Mouse (Mus musculus): ENCODE results near the gene Gm853. TPM values are rescaled to one million over a fixed set of nuclear protein-coding genes. Genes with fewer than 3 reads are reported as not detected.
A peak's percentile ranks its signal among the peaks of the same experiment; 100 is the strongest.

Gm853 gene
- not detected in 2 replicates for polyA plus RNA-seq (2016; fragmentation: Nextera tagmentation; extraction: Ambion mirVana)

DNA sequence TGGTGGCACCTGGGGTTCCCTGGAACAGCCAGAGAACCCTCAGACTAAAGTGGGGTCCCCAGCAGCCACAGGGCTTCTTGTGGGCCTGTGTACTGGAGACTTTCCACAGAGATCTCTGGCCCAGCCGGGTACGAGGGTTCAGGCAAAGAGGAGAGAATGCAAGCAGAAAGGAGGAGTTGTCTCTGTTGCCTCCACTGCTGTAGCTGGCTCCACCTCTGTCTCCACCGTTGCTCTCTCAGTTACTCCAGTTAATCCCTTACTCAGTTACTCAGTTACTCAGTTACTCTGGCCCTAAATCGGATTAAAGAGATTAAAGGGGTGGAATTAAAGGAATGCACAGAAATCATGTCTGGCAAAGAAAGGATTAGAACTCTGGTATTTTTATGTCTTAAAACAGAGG, at the start of gene Gm853:
TSS of gene Gm853 (minus strand) at position 223 of the 400 bp plus-strand sequence.
- no peak within 1 kb of the TSS for H3K4me3 ChIP-seq
- DNase-seq (ENCODE audit: low spot score) = no peak
- H3K27me3 ChIP-seq (ENCODE audit: insufficient read depth, poor library complexity, severe bottlenecking) = peaks cover 14% of the 10 kb centered on the region
- peaks cover 6% of the 10 kb centered on the region for H3K4me1 ChIP-seq
- 49% methylated on average over 4 of the region's 4 CpGs for WGBS
- no peaks in the 10 kb centered on the region for H3K9me3 ChIP-seq
- no peak within 1 kb of the TSS for H3K27ac ChIP-seq
- no peaks in the 10 kb centered on the region for H3K36me3 ChIP-seq

DNA sequence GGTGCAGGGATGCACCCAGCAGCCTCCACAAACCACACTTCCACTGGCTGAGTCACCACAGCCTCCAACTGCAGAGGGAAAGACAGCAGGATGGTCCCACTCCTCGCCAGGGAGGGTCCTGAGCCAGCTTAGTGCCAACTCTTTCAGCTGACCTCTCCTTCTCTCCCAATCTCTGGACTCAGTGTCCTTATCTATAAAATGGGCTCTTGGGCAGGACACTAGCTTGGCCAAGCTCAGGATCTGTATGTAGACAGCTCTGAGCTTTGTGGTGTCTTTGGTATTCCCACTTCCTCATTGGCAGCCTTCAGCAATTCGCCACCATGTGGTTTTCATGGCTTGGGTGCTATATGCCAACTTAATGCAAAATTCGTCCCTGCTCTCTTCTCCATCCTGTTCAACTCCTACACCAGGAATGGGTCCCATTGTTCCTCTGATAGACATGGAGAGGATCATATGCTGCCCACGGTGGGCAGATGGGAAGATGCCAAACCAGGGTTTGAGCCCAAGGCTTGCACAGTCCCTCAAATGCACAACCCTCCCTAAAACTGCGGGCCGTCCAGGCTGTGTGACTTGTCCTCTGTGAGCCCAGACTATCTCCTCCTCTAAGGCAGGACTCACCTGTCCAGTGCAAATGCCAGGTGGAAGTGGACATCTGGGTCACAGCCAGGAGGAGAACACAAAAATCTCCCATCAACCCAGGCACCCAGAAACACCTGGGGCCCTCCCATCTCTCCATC, 48.6 kb upstream of the Gm853 start:
- Histone ChIP-seq H3K4me1 (peaks cover 32% of the 10 kb centered on the region), H3K27ac (no peak overlapping the region), H3K9me3 (no peaks in the 10 kb centered on the region), H3K4me3 (no peak overlapping the region), H3K27me3 (ENCODE audit: insufficient read depth, poor library complexity, severe bottlenecking) (peaks cover 70% of the 10 kb centered on the region), H3K36me3 (no peaks in the 10 kb centered on the region)
- WGBS = 75% methylated on average over 6 of the region's 6 CpGs
- DNase-seq (ENCODE audit: low spot score) = no peak

- WGBS = 72% methylated on average over 8 of the region's 8 CpGs
- no peak overlapping the region for H3K27ac ChIP-seq
- H3K4me1 ChIP-seq = peaks cover 27% of the 10 kb centered on the region
- H3K27me3 ChIP-seq (ENCODE audit: insufficient read depth, poor library complexity, severe bottlenecking) = peaks cover 67% of the 10 kb centered on the region
- H3K36me3 ChIP-seq = no peaks in the 10 kb centered on the region
- no peak for DNase-seq (ENCODE audit: low spot score)
- no peaks in the 10 kb centered on the region for H3K9me3 ChIP-seq
- no peak overlapping the region for H3K4me3 ChIP-seq
Observed at GRCm38 (mm10) chr4:130270089-130270488, 47.9 kb upstream of the Gm853 start.

DNA sequence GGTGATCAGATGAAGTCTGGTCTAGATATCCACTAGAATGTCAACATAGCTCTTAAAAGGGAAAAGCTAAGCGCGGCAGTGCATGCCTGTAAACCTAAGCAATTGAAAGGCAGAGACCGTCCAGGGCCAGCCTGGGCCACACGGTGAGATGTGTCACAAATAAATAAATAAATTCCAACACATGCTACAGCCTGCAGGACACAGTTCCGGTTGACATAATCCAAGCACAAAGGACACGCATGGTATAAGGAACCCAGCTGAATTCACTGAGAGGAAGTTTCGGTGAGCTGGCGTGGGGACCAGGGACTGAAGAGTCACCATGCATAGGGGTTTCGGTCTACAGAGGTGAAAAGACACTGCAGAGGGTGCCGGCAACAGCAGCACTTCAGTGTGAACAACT, 46.5 kb upstream of the Gm853 start:
- Histone ChIP-seq H3K27ac (no peak overlapping the region), H3K27me3 (ENCODE audit: insufficient read depth, poor library complexity, severe bottlenecking) (peaks cover 67% of the 10 kb centered on the region), H3K9me3 (no peaks in the 10 kb centered on the region), H3K4me1 (peaks cover 25% of the 10 kb centered on the region), H3K36me3 (no peaks in the 10 kb centered on the region), H3K4me3 (no peak overlapping the region)
- 85% methylated on average over 10 of the region's 10 CpGs for WGBS
- DNase-seq (ENCODE audit: low spot score) = no peak

GRCm38 (mm10) chr4:130267069-130267468, 44.9 kb upstream of the Gm853 start:
- Histone ChIP-seq H3K27me3 (ENCODE audit: insufficient read depth, poor library complexity, severe bottlenecking) (peaks cover 67% of the 10 kb centered on the region), H3K27ac (no peak overlapping the region; the same call in 1 of the 2 replicates), H3K9me3 (no peaks in the 10 kb centered on the region), H3K36me3 (no peaks in the 10 kb centered on the region), H3K4me1 (peaks cover 22% of the 10 kb centered on the region), H3K4me3 (no peak overlapping the region)
- 80% methylated on average over 7 of the region's 7 CpGs for WGBS
- DNase-seq (ENCODE audit: low spot score) = no peak

DNA sequence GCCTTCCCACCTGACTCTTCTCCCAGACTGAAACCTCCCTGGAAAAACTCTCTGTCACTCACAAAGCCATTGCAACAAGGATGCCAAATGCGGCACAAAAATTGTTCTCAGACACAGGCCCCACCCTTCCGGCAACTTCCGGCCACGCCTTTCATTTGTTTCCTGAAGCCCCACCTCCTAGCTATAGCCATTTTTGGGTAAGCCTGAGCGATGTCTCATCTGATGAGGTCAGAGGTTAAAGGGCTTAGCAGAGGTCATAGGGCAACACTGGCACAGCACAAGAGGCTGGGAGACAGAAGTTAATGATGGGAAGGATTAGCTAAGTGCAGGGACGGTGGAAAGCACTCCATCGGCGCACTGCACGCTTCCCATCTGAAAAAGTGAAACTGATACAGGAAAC, 44.4 kb upstream of the Gm853 start:
- no peak overlapping the region for H3K27ac ChIP-seq
- DNase-seq (ENCODE audit: low spot score) = no peak
- no peaks in the 10 kb centered on the region for H3K9me3 ChIP-seq
- no peak overlapping the region for H3K4me3 ChIP-seq
- 64% methylated on average over 9 of the region's 9 CpGs for WGBS
- H3K36me3 ChIP-seq = no peaks in the 10 kb centered on the region
- H3K27me3 ChIP-seq (ENCODE audit: insufficient read depth, poor library complexity, severe bottlenecking) = peaks cover 62% of the 10 kb centered on the region
- H3K4me1 ChIP-seq = peaks cover 22% of the 10 kb centered on the region

- WGBS = 19% methylated on average over 24 of the region's 24 CpGs
- Histone ChIP-seq H3K27me3 (ENCODE audit: insufficient read depth, poor library complexity, severe bottlenecking) (peaks cover 45% of the 10 kb centered on the region), H3K9me3 (no peaks in the 10 kb centered on the region), H3K27ac (no peak overlapping the region), H3K4me1 (peaks cover 22% of the 10 kb centered on the region), H3K4me3 (no peak overlapping the region), H3K36me3 (no peaks in the 10 kb centered on the region)
- no peak for DNase-seq (ENCODE audit: low spot score)
Observed at GRCm38 (mm10) chr4:130264698-130265349, 42.6 kb upstream of the Gm853 start.

DNA sequence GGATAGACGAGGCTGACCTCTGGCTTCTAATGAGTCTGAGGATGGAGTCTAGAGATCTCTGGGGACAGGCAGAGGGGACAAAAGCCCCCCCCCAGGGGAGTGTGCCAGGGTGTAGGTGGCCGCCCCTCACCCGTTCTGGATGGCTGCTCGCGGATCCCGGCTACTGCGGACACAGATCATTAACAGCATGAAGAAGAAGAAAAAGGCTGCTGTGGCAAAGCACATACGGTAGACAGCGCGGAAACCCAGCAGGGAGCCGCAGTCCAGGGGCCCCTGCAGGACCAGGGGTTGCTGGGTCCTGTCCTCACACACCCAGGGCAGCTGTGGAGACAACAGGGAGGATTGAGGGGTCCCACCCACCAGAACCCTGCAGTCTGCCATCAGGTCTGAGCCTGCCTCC, 41.9 kb upstream of the Gm853 start:
- peaks cover 22% of the 10 kb centered on the region for H3K4me1 ChIP-seq
- no peaks in the 10 kb centered on the region for H3K9me3 ChIP-seq
- 28% methylated on average over 11 of the region's 11 CpGs for WGBS
- H3K4me3 ChIP-seq = no peak overlapping the region
- no peaks in the 10 kb centered on the region for H3K36me3 ChIP-seq
- H3K27ac ChIP-seq = no peak overlapping the region
- peaks cover 42% of the 10 kb centered on the region for H3K27me3 ChIP-seq (ENCODE audit: insufficient read depth, poor library complexity, severe bottlenecking)
- no peak for DNase-seq (ENCODE audit: low spot score)

DNA sequence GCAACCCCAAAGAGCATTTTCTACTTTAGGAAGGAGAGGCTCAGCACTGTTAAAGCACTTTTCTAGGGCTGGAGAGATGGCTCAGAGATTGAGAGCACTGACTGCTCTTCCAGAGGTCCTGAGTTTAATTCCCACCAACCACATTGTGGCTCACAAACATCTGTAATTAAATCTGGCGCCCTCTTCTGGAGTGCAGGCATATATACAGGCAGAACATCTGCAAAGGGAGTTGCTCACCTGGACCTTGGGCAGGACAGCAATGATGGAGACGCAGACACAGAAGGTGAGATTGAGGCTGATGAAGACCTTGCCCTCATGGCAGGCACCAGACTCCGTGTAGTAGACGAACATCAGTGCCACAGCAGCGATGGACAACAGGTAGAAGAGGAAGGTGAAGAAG, 38.2 kb upstream of the Gm853 start:
- no peaks in the 10 kb centered on the region for H3K9me3 ChIP-seq
- WGBS = 27% methylated on average over 5 of the region's 5 CpGs
- H3K36me3 ChIP-seq = no peaks in the 10 kb centered on the region
- H3K27ac ChIP-seq = no peak overlapping the region
- H3K4me3 ChIP-seq = no peak overlapping the region
- H3K27me3 ChIP-seq (ENCODE audit: insufficient read depth, poor library complexity, severe bottlenecking) = peaks cover 46% of the 10 kb centered on the region
- H3K4me1 ChIP-seq = peaks cover 11% of the 10 kb centered on the region; the same call in 1 of the 2 replicates
- DNase-seq (ENCODE audit: low spot score) = no peak

- Histone ChIP-seq H3K27ac (peak overlapping the region; percentile 59), H3K4me3 (no peak overlapping the region), H3K9me3 (no peaks in the 10 kb centered on the region), H3K4me1 (peaks cover 25% of the 10 kb centered on the region), H3K27me3 (ENCODE audit: insufficient read depth, poor library complexity, severe bottlenecking) (peaks cover 3% of the 10 kb centered on the region; the same call in 1 of the 2 replicates), H3K36me3 (no peaks in the 10 kb centered on the region)
- DNase-seq (ENCODE audit: low spot score) = peak; percentile 96
- WGBS = 53% methylated on average over 8 of the region's 8 CpGs
Observed at GRCm38 (mm10) chr4:130252441-130253157, 30.4 kb upstream of the Gm853 start.

- Histone ChIP-seq H3K36me3 (no peaks in the 10 kb centered on the region), H3K27ac (peak overlapping the region; percentile 77; the same call in 1 of the 2 replicates), H3K4me1 (peaks cover 25% of the 10 kb centered on the region), H3K27me3 (ENCODE audit: insufficient read depth, poor library complexity, severe bottlenecking) (peaks cover 6% of the 10 kb centered on the region; the same call in 1 of the 2 replicates), H3K4me3 (no peak overlapping the region), H3K9me3 (no peaks in the 10 kb centered on the region)
- no peak for DNase-seq (ENCODE audit: low spot score)
- WGBS = 29% methylated on average over 3 of the region's 3 CpGs
Observed at GRCm38 (mm10) chr4:130251763-130252162, 29.6 kb upstream of the Gm853 start.

DNA sequence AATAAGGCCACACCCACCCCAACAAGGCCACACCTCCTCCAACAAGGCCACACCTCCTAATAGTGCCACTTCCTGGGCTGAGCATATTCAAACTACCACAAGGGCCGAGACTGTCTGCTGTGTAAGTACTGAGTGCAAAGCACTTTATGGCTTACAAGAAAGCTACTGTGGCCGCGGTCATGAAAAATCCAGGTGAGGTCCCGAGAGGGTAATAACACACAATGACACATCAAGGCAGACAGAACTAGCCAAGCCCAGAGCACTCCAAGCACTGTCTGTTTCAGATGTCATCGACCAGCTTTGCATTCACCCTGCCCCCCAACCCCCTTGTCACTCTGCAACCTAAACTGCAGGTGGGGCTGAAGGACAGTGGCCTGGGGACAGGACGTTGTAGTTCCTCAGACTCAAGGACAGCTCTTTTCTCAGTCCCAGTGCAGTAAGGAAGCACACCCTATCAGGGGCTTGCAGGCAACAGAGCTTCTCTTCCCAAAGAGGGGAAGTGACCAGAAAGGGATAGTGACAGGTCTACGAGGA, 29.0 kb upstream of the Gm853 start:
- H3K4me1 ChIP-seq = peaks cover 25% of the 10 kb centered on the region
- no peaks in the 10 kb centered on the region for H3K36me3 ChIP-seq
- 33% methylated on average over 7 of the region's 7 CpGs for WGBS
- 0 out of 2 replicates have a peak overlapping the region, but pooled peaks have one; percentile 15 for H3K4me3 ChIP-seq
- H3K27ac ChIP-seq = peak overlapping the region; percentile 77
- peaks cover 7% of the 10 kb centered on the region; the same call in 1 of the 2 replicates for H3K27me3 ChIP-seq (ENCODE audit: insufficient read depth, poor library complexity, severe bottlenecking)
- DNase-seq (ENCODE audit: low spot score) = no peak
- no peaks in the 10 kb centered on the region for H3K9me3 ChIP-seq
